15 mouse cellular contexts compared by ENCODE assay signal in the genomic region with DNA sequence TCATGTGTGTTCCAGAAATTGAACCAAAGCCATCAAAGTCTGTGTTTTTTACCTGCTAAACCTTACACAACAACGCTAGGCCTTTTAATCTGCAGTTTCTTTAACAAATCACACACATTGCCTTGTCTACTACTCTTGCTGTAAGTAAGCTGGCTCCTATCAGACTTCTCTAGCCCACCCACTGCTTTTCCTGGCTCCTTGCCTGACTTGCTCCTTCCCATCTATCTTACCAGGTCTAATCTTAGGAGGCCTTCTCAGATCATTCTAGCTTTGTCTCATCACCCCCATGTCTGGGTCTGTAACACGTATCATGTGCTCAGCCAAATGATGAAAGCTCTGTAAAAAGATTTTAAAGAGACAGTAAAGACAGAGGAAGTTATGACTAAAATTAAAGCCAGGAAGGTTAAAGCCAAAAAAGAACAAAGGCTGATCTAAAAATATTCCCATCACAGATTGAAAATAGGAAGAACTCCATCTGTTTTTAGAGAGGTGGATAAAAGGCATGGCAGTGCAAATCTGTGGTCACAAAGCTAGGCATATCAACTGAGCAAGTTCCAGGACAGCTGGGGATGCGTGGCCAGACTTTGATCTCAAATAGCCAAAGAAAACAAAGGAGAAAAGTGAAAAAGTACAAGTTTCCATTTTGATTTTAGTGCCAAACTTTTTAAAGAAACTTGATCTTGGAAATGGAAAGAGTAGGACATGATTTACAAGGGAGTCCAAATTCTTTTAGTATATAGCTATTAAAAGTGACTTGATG. TPM values are rescaled to one million over a fixed set of nuclear protein-coding genes. Genes with fewer than 3 reads are reported as not detected.
A peak's percentile ranks its signal among the peaks of the same experiment; 100 is the strongest.
DNase-seq lines count a peak whose midpoint lies in the region; ATAC-seq and TF ChIP-seq lines count a peak whose summit lies in the region.
"Had no signal": no experiment of that assay in that cellular context is flagged by ENCODE, and none has a peak within 500 bp of the region (broad histone marks: within the 10 kb centered on the region; RNA-seq: fewer than 3 reads in every experiment).

No protein-coding gene starts in this region.

- WGBS in hindbrain, postnatal 0 days, result 54% methylated on average over 3 of the region's 3 CpGs
- WGBS in hindbrain, embryonic 11.5 days, result 87% methylated on average over 3 of the region's 3 CpGs
- WGBS in liver, adult 2 months, result 18% methylated on average over 3 of the region's 3 CpGs

- H3K9ac ChIP-seq in hindbrain, postnatal 0 days (replicated peaks; ENCODE audit: low read length), result no peak overlapping the region
- H3K9ac ChIP-seq in hindbrain, embryonic 11.5 days (ENCODE audit: low read depth, low read length), result no peak overlapping the region
- H3K9ac ChIP-seq in liver, adult 2 months (ENCODE audit: low read depth, low read length), result no peak overlapping the region
- H3K9ac ChIP-seq: embryonic facial prominence, embryonic 12.5 days; forebrain, embryonic 15.5 days had no signal

- no peak for TF ChIP-seq CTCF in hindbrain, postnatal 0 days (IDR thresholded peaks at IDR 0.05; ENCODE audit: low read depth)
- TF ChIP-seq CTCF in liver, adult 2 months (IDR thresholded peaks at IDR 0.05; ENCODE audit: low read depth, low read length), result no peak

- peak; percentile 28 for DNase-seq in hindbrain, postnatal 0 days (ENCODE audit: low spot score)
- DNase-seq in hindbrain, embryonic 11.5 days (ENCODE audit: low spot score), result no peak
- DNase-seq in liver, adult 2 months (ENCODE audit: extremely low read depth, low read depth, low spot score), result peak; percentile 82
- no peak for DNase-seq in liver
- DNase-seq in brain, adult 2 months (ENCODE audit: low read depth, low spot score), result peak; percentile 47
- peak; percentile 34 for DNase-seq in cerebellum, adult 9-11 months
- DNase-seq in urinary bladder, adult 18-20 months (ENCODE audit: low spot score in 2 of 2), result no peak
- DNase-seq in spleen, adult 12 weeks (ENCODE audit: low spot score), result no peak
- DNase-seq: gastrocnemius, postnatal 36 days; lung, adult 18-20 months; right cerebral cortex, postnatal 4 days had no signal

- no peak for TF ChIP-seq POLR2A in liver, adult 2 months (IDR thresholded peaks at IDR 0.05; ENCODE audit: extremely low read depth, insufficient read depth, low read length)

- H3K4me3 ChIP-seq in hindbrain, postnatal 0 days (ENCODE audit: low read length), result no peak overlapping the region
- no peak overlapping the region for H3K4me3 ChIP-seq in hindbrain, embryonic 11.5 days (ENCODE audit: low read depth, low read length)
- no peak overlapping the region for H3K4me3 ChIP-seq in liver, adult 2 months (ENCODE audit: insufficient read depth, low read depth, low read length)
- H3K4me3 ChIP-seq: embryonic facial prominence, embryonic 12.5 days; forebrain, embryonic 15.5 days; midbrain, embryonic 13.5 days had no signal

- H3K79me2 ChIP-seq in liver, adult 2 months (ENCODE audit: control insufficient read depth, insufficient read depth, low read length), result peaks cover 19% of the 10 kb centered on the region; the same call in 1 of the 2 replicates

- peaks cover 22% of the 10 kb centered on the region for H3K36me3 ChIP-seq in hindbrain, postnatal 0 days (ENCODE audit: insufficient read depth, low read length)
- H3K36me3 ChIP-seq in hindbrain, embryonic 11.5 days (ENCODE audit: control insufficient read depth, insufficient read depth, low read length), result peaks cover 14% of the 10 kb centered on the region
- H3K36me3 ChIP-seq in liver, adult 2 months (ENCODE audit: control insufficient read depth, insufficient read depth, low read length), result peaks cover 11% of the 10 kb centered on the region; the same call in 1 of the 2 replicates

- no peak overlapping the region for H3K4me2 ChIP-seq in hindbrain, postnatal 0 days (ENCODE audit: low read depth, low read length)
- H3K4me2 ChIP-seq in hindbrain, embryonic 11.5 days (replicated peaks; ENCODE audit: low read depth, low read length), result no peak overlapping the region
- H3K4me2 ChIP-seq: embryonic facial prominence, embryonic 12.5 days; forebrain, embryonic 15.5 days; midbrain, embryonic 13.5 days had no signal

- no peaks in the 10 kb centered on the region for H3K9me3 ChIP-seq in hindbrain, postnatal 0 days (ENCODE audit: low read length)
- no peaks in the 10 kb centered on the region for H3K9me3 ChIP-seq in hindbrain, embryonic 11.5 days (ENCODE audit: control insufficient read depth, low read length)
- H3K9me3 ChIP-seq: embryonic facial prominence, embryonic 12.5 days; forebrain, embryonic 15.5 days; midbrain, embryonic 13.5 days had no signal

- H3K27me3 ChIP-seq in hindbrain, postnatal 0 days (ENCODE audit: insufficient read depth, low read length), result no peaks in the 10 kb centered on the region
- no peaks in the 10 kb centered on the region for H3K27me3 ChIP-seq in hindbrain, embryonic 11.5 days (ENCODE audit: control insufficient read depth, insufficient read depth, low read length)
- no peaks in the 10 kb centered on the region for H3K27me3 ChIP-seq in liver, adult 2 months (ENCODE audit: control insufficient read depth, insufficient read depth, low read length)
- H3K27me3 ChIP-seq: embryonic facial prominence, embryonic 12.5 days; forebrain, embryonic 15.5 days; midbrain, embryonic 13.5 days had no signal

- no peak for ATAC-seq in hindbrain, postnatal 0 days
- ATAC-seq in hindbrain, embryonic 11.5 days (ENCODE audit: low FRiP score), result no peak
- ATAC-seq: forebrain, embryonic 15.5 days; midbrain, embryonic 13.5 days had no signal

- H3K4me1 ChIP-seq in hindbrain, postnatal 0 days (ENCODE audit: insufficient read depth, low read length), result peaks cover 14% of the 10 kb centered on the region
- peaks cover 2% of the 10 kb centered on the region for H3K4me1 ChIP-seq in hindbrain, embryonic 11.5 days (replicated peaks; ENCODE audit: control insufficient read depth, insufficient read depth, low read length)
- peaks cover 13% of the 10 kb centered on the region for H3K4me1 ChIP-seq in liver, adult 2 months (ENCODE audit: control insufficient read depth, insufficient read depth, low read length)

- no peak overlapping the region for H3K27ac ChIP-seq in hindbrain, postnatal 0 days
- H3K27ac ChIP-seq in hindbrain, embryonic 11.5 days (ENCODE audit: low read depth, low read length), result no peak overlapping the region
- H3K27ac ChIP-seq in liver, adult 2 months (replicated peaks; ENCODE audit: insufficient read depth, low read depth, low read length), result peak overlapping the region; percentile 75
- H3K27ac ChIP-seq: embryonic facial prominence, embryonic 12.5 days; forebrain, embryonic 15.5 days; midbrain, embryonic 13.5 days; stomach, postnatal 0 days had no signal

RNA-seq across cellular contexts. Expression of gene Gtf3c4, which starts 3.8 kb away (rescaled TPM):
- total RNA-seq in hindbrain, postnatal 0 days (2014; rRNA removed), result 64.3 and 111 TPM in 2 replicates
- 12.8 and 14.5 TPM in 2 replicates for polyA plus RNA-seq in hindbrain, postnatal 0 days (2015; fragmentation: Nextera tagmentation; extraction: Ambion mirVana)
- polyA plus RNA-seq in hindbrain, embryonic 11.5 days (2014; fragmentation: Nextera tagmentation; extraction: Ambion mirVana), result 29.5 and 33.3 TPM in 2 replicates
- total RNA-seq in liver, adult 2 months (2014; rRNA removed), result 11.0 and 11.4 TPM in 2 replicates
- polyA plus RNA-seq in liver, adult 2 months (2012; rRNA removed), result 4.6 and 5.0 TPM in 2 replicates

RNA-seq across cellular contexts. Expression of gene Ddx31, which starts 3.8 kb away (rescaled TPM):
- 17.4 and 18.6 TPM in 2 replicates for total RNA-seq in hindbrain, postnatal 0 days (2014; rRNA removed)
- 10.2 and 11.0 TPM in 2 replicates for polyA plus RNA-seq in hindbrain, postnatal 0 days (2015; fragmentation: Nextera tagmentation; extraction: Ambion mirVana)
- polyA plus RNA-seq in hindbrain, embryonic 11.5 days (2014; fragmentation: Nextera tagmentation; extraction: Ambion mirVana), result 18.5 and 19.8 TPM in 2 replicates
- 3.9 and 4.2 TPM in 2 replicates for total RNA-seq in liver, adult 2 months (2014; rRNA removed)
- polyA plus RNA-seq in liver, adult 2 months (2012; rRNA removed), result 1.9 and 2.5 TPM in 2 replicates

Comparison
In these comparisons a context has a peak if more than half of its experiments do, and no peak if none do; other contexts are left out.
1. DNase-seq: peak in hindbrain, postnatal 0 days (single experiment), liver, adult 2 months (single experiment), brain, adult 2 months (single experiment) and cerebellum, adult 9-11 months (single experiment); none in hindbrain, embryonic 11.5 days (single experiment), liver (single experiment), urinary bladder, adult 18-20 months (0 of 2) and spleen, adult 12 weeks (single experiment).